Mouse (Mus musculus) cerebellum, adult 9-11 months (tissue): Measurements from ENCODE around the gene Cmtm6.

Source experiments
- DNase-seq: peaks from one replicate; pipeline ENCODE4 v3.0.0; 2022

Cmtm6 gene

DNA sequence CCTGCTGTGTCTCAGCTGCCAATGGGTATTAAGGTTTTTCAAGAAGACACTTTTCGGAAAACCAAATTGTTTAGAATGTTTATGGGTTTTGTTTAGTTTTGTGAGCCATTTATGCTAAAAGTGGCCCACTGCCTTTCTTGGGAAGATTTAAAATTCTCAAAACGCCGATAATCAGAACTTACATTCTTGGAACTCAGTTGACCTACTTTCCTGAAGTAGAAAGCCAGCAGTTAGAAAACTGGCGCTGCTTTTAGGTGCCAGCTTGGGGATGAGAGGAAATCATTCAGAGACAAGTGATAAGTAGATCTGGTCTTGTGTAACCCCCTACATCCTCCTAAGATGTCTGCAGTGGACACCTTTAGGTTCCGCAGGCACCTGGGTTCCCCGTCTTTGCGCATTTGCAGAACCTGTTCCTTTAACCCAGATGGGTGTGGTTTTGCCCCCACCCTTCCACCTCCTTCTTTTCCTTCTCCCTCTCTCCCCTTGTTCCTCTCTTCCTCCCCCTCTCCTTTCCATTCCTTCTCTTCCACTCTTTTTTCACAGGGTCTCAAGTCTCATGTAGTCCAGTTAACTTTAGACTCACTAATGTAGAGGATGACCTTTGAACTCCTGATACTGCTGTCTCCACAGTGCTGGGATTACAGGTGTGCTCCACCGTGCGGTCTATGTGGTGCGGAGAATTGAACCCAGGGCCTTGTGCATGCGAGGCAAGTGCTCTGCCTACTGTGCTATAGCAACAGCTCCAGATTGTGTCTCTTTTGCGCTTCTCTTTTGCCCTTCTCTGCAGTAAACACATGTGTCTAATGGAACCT, 1.2 kb downstream of the Cmtm6 start:
- DNase-seq, result no peak

- no peak for DNase-seq
Measured at GRCm38 (mm10) chr9:114733238-114733637, 2.3 kb downstream of the Cmtm6 start.

DNA sequence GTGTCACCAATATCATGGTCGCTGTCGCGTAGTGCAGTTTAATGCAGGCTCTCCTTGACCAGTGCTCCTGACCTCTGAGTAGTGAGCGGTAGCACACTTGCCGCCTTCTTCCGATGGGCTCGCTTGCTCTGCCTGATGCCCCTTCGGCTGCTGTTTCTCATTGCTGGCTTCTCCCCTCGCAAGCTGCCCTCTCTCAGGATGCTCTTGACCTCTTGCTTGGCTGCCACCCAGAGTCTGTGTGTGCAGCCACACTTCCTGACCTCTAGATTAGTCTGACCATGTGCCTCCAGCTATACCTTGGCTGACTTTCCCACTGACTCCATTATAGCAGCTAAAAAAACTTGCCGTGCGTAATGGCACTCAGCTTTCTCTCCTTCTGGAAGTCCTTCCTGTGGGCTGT, 5.5 kb downstream of the Cmtm6 start:
- DNase-seq, result no peak

DNA sequence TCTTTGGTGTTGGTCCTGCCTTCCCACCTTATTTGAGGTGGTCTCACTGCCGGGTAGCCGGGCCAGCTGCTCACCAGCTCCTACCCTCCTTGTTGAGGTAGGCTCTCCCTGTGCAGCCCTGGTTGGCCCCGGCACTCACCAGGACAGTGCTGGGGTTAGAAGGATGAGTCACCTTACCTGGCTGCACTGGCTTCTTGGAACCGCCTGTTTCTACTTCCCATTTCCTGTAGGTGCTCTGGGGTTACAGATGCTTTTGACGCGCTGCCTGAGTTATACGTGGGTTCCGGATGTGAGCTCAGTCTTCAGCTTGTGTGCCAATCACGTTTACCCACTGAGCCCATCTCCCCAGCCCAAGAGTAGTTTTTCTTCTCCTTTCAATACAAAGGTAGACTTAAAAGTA, 9.4 kb downstream of the Cmtm6 start:
- DNase-seq, result no peak

DNA sequence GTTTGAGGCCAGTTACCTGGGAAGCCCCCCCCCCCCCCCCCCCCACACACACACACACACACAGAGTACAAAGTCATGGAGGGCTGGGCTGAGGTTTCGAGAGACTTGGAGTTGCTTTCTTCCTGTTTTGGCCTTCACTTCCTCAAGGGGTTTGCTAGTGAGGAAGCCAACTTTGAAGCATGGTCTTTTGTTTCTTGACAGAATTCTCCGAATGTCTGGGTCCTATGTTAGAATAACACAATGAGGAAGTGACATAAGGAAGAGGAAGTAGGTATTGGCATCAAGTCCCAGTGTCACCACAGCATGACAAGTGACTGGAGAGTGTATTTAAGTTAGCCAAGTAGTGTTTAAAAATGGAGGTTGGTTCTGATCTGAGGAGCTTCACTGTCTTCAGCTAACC, 11.8 kb downstream of the Cmtm6 start:
- no peak for DNase-seq

- no peak for DNase-seq
Measured at GRCm38 (mm10) chr9:114745163-114745562, 14.2 kb downstream of the Cmtm6 start.

DNA sequence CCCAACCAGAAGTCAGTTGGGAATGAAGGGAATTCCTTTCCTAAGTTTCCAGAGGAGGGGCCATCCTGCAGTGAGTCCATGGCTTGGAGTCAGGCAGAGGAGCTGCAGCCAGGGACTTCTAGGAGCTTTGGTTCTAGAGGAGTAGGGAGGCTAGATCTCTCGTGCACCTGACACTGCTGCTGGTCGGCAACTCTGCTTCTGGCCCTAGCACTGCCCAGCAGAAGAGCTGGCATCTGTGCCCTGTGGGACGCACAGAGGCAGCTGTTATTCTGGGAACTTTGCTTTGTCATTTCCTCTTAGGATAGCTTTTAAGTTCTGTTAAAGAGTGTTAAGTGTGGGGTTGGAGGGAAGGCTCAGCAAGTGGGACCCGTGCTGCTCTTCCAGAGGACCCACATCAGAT, 14.7 kb downstream of the Cmtm6 start:
- DNase-seq, result no peak

- no peak for DNase-seq
Measured at GRCm38 (mm10) chr9:114747012-114747411, 16.1 kb downstream of the Cmtm6 start.

DNA sequence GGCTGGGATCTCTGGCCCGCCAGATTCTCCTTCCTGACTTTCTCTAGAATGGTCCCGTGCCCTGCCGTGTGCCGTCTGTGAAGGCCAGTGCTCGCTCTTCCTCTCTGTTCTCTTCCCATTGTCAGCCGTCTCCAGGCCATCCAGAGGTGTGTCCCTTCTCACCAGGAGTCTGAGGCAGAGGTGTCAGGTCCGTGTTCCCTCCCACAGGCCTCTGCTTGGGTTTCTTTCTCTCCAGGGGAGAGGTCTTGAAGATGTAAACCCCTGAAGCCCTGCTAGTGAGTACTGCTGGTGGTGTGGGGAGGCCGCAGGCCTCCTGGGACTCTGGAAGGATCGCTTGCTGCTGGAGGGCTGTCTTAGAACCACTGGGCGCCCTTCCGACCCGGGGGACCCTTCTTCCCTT, 16.6 kb downstream of the Cmtm6 start:
- no peak for DNase-seq

- DNase-seq, result no peak
Measured at GRCm38 (mm10) chr9:114751582-114751981, 20.7 kb downstream of the Cmtm6 start.

GRCm38 (mm10) chr9:114752311-114752710, 21.4 kb downstream of the Cmtm6 start:
- no peak for DNase-seq

DNA sequence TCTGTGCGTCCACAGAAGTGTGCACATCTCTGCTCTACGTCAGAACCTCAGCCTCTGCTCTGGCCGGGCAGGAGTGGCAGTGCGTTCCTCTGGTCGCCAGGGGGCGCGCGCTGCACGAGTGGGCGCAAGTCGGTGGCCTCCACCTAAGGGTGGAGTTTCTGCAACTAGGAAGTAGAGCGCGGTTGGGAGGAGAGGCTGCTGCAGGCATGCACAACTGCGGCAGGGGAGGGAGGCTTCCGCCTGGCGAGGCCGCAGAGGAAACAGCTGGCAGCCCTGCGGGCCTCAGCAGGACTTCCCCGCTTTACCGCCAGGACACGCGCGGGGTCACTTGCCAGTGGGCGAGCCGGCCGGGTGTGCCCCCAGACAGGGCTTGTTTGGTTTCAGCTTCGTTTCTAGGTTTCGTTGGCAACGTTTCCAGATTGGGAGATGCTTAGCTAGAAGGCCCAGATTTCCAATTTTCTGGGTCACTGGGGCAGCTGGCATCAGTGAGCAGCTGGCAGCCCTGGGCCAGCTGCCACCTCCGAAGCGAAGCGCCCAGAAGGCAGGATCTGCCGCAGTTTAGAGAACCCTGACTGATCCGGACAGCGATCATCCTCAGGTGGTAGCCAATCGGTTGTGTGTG, 22.1 kb downstream of the Cmtm6 start:
- peak; percentile 89 for DNase-seq

DNA sequence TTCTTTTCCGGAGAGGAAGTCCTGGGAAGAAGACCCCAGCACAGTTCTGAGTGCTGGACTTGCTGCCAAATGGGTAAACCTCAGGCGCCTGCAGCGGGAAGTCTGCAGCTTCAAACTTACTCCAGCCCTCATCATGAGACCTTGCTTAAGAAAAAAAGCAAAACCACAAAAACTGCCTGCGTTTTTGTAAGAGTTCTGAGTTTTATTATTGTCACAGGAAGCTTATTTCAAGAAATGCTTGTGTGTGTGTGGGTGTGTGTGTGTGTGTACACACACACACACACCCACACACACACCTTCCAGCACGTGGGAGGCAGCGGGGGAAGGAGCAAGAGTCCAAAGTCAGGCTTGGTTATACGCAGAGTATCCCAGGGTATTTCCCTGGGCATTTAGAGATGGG, 27.4 kb downstream of the Cmtm6 start:
- no peak for DNase-seq

GRCm38 (mm10) chr9:114758801-114759200, 27.9 kb downstream of the Cmtm6 start:
- DNase-seq, result no peak

- DNase-seq, result no peak
Measured at GRCm38 (mm10) chr9:114759886-114760285, 29.0 kb downstream of the Cmtm6 start.

DNA sequence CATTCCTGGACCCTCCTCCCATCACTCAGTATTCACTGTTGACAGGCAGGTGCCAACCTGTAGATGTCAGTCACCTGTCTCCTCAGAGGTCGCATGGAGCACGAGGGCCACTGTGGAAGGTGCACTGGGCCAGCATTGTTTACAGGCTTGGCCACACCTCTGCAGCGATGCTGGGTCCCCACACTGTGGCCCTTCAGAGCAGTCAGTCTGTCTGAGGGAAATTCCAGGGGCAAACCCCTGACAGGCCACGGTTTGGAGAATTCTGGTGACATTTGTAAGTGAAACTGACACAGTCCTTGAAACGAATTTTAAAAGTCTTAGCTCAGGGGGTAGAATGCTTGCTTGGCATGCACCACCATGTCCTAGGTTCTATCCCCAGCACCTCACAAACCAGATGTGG, 29.4 kb downstream of the Cmtm6 start:
- DNase-seq, result no peak

DNA sequence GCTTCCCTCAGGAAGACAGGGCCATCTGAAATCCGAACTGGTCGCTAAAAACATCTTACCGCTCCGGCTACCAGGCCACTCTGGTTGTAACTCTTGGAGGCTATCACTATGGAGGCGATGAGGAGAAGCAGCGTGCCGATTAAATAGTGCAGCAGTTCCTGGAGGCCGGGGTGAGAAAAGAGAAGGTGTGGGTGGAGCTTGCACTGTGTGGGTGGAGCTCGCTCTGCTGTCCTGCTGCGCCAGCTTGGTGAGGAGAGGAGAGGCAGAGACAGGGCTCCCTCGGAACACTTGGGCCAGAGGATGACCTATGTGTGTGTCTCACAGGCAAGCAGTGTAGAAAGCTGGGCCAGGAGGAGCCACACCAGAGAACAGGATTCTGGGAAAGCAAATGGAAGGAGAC, 30.9 kb downstream of the Cmtm6 start:
- DNase-seq, result no peak

GRCm38 (mm10) chr9:114763341-114763740, 32.4 kb downstream of the Cmtm6 start:
- no peak for DNase-seq

GRCm38 (mm10) chr9:114767030-114767429, 36.1 kb downstream of the Cmtm6 start:
- DNase-seq, result peak; percentile 81

DNA sequence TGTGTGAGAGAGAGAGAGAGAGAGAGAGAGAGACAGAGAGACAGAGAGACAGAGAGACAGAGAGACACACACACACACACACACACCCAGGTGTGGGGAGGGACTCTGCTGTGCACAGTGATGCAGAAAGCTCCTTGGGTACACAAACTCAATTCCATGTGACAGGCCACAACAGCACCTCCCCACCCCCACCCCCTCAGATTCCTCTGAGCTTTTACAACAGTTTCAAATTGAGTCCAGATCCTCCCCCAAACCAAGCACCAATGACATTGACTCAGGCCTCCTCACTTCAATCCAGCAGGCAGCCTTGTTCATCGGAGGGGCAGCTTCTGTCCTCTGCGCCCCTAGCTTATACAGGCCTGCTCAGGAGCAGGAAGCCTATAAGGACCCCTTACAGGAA, 36.6 kb downstream of the Cmtm6 start:
- DNase-seq, result no peak

- DNase-seq, result no peak
Measured at GRCm38 (mm10) chr9:114768066-114768465, 37.1 kb downstream of the Cmtm6 start.

DNA sequence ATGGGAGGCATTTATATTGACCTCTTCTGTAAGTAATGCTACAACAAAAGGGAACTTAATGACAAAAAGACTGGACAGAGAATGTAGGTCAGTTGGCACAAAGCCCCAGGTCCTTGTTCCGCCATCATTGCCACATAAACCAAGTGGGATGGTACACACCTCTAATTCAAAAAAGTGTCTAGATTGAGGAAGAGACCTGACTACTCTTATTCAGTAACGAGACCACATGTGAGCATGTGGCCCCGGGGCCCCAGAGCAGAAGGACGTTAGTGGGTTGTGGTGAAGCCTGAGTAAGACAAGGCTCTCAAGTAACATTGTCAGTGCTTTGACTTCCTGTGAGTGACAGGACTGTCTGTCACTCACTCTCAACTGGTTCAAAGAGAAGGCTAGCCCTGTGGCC, 39.3 kb downstream of the Cmtm6 start:
- DNase-seq, result no peak

DNA sequence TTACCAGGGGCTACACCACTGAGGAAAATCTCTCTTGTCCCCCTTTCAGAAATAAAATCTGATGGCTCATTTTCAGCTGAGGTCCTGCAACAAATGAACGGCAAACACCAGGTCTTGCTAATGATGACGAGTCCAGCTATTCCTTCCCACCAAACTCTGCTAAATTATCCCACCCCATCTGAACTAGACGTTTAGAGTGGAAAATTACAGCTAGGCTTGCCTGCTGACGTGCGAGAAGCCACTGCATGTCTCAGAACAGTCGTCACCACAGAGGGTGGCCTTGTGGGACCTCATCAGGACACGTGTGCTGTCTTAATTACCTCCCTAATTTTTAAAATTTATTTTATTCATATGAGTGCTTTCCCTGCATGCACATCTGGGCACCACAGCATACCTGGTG, 40.6 kb downstream of the Cmtm6 start:
- no peak for DNase-seq

DNA sequence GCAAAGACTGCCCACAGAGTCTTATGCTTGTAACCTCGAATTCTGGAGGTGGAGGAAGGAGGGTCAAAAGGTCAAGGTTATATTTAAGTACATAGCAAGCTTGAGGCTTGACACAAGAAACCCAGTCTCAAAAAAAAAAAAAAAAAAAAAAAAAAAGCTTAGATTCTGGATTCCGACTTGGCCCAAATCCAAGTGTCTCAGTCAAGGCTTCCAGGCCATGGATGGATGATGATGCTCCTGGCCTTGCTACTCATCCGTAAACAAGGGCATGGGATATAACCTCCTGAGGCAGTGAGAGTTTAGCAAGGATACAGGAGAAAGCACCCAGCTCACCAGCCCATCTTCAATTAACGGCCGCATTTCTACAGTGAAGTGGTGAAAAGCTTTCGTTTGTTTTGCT, 43.7 kb downstream of the Cmtm6 start:
- no peak for DNase-seq

DNA sequence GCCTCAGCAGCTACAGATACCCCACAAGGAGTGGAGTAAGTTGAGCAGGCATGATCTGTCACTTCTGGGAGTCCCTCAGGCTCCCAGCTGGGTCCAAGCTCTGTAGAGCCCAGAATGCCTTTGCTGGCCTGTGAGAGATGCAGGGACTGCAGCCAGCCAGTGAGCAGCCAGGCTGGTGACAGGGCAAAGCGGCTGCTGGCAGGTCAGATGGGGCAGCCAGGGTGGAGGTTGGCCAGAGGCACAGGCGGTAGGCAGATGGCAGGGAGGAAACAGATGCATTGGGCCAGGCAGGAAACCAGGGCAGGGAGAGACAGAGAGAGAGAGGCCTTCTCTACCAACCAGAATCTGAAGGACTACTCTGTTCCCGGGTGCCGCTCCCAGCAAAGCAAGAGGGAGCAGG, 44.4 kb downstream of the Cmtm6 start:
- peak; percentile 92 for DNase-seq
